Mouse (Mus musculus): Measurements from ENCODE around the gene Gpi1.

Gpi1 gene

DNA sequence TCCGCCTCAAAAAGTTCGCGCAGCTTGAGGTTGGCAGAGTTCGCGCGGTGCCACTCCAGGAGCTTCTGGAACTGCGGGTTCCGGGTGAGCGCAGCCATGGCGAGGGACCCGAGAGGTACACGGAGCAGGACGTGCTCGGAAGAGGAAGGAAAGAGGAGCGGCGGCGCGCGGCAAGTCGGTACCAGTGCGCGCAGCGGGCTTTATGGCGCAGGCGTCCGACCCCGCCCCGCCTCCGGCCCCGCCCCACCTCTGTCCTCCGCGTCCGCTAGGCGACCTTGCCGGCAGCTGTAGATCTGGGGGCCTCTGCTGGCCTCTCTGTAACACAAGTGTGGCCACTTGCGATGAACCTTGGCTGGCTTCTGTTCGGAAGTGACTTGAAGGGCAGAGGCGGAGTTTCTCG, at the start of gene Gpi1:
Gene Gpi1, minus strand, starts transcription at position 221 of the 400 bp plus-strand sequence.
- peak; percentile 82 for DNase-seq (ENCODE audit: low spot score)

DNA sequence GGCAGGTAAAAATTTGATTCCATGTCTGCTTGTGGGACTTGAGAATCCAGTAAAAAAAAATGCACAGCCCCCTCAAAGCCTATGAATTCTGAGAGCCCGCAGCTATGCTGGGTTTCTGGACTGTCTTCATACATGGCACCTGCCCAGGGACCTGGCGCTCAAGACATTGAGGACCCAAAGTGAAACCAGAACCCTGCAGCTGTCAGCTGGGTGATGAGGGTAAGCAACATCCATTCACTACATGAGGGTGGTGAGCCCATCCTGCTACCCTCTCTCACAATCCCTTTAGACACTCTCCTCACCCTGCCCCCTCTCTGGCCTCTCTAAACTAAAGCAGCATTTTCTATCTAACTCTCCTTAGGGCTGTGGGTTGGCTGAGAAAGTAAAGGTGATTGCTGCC, 47.5 kb upstream of the Gpi1 start:
- no peak for DNase-seq (ENCODE audit: low spot score)

DNA sequence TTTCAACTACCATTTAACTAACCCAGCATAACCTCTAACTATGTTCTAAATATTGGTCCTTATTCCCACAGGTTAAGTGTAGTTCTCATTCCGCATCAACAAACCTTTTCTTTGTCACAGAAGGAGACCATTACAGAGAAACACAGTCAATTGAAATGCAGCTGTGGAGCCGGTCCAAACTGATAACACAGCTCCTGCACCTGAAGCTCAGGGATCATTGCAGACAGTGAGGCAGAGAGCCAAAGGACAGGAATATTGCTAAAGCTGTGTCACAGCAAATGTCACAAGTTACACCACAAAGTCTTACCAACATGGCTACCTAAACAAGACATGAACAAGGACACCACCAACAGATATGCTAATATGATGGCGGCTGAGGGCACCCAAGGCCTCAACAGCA, 45.9 kb upstream of the Gpi1 start:
- no peak for DNase-seq (ENCODE audit: low spot score)

GRCm38 (mm10) chr7:34272465-34272864, 42.3 kb upstream of the Gpi1 start:
- DNase-seq (ENCODE audit: low spot score): no peak

GRCm38 (mm10) chr7:34268463-34268862, 38.3 kb upstream of the Gpi1 start:
- no peak for DNase-seq (ENCODE audit: low spot score)

GRCm38 (mm10) chr7:34266421-34266820, 36.3 kb upstream of the Gpi1 start:
- no peak for DNase-seq (ENCODE audit: low spot score)

- DNase-seq (ENCODE audit: low spot score): peak; percentile 75
These were observed 35.8 kb upstream of the Gpi1 start for GRCm38 (mm10) chr7:34265876-34266346.

- no peak for DNase-seq (ENCODE audit: low spot score)
These were observed 33.3 kb upstream of the Gpi1 start for GRCm38 (mm10) chr7:34263437-34263836.

DNA sequence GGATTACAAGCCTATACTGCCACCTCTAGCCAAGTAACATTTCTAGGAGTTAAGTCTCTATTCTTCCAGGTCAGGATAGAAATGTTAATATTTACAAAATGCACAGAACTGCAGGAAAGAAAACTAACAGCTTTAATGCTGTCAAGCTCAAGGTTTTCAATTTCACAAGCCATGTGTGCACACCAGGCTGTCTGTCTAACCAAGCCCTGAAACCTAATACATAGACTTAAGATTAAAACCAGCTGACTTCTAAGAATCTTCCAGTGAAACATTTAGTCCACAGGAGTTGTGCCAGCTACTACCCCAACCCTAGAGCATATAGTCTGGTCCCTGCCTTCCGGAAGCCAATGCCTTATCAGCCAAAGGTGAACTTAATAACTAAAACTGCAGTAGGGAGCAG, 28.3 kb upstream of the Gpi1 start:
- no peak for DNase-seq (ENCODE audit: low spot score)

GRCm38 (mm10) chr7:34257279-34257678, 27.1 kb upstream of the Gpi1 start:
- DNase-seq (ENCODE audit: low spot score): no peak

- DNase-seq (ENCODE audit: low spot score): no peak
These were observed 25.8 kb upstream of the Gpi1 start for GRCm38 (mm10) chr7:34255916-34256315.

GRCm38 (mm10) chr7:34255137-34255536, 25.0 kb upstream of the Gpi1 start:
- DNase-seq (ENCODE audit: low spot score): no peak

DNA sequence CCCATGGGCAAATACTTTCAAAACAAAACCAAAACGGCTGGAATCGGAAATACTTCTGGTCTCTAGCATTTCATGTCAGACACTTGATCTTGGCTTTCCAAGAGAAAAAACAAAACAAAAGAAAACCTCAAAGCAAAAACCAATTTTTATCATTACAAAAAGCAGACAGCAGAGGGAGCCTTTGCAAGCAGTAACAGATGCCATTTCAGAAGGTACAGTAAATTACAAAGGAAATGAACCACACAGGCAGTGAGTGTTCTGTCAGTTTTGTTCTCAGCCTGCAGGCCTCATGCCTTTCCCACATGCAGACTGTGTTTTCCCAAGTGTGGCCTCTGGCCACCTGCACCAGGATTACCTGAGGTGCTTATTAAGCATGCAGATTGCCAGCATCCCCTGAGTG, 21.9 kb upstream of the Gpi1 start:
- DNase-seq (ENCODE audit: low spot score): no peak

DNA sequence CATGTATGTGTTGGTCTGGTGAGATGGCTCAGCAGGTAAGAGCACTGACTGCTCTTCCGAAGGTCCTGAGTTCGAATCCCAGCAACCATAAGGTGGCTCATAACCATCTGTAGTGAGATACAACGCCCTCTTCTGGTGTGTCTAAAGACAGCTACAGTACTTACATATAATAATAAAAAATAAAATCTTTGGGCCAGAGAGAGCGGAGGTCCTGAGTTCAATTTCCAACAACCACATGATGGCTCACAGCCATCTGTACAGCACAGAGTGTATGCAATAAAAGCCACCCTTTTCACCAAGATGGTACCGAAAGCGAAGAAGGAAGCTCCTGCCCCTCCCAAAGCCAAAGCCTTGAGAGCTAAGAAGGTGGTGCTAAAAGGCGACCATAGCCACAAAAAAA, 20.6 kb upstream of the Gpi1 start, which contains the start of gene Gm6096:
Gene Gm6096, plus strand, starts transcription at position 301 of the 400 bp plus-strand sequence.
- no peak for DNase-seq (ENCODE audit: low spot score)

DNA sequence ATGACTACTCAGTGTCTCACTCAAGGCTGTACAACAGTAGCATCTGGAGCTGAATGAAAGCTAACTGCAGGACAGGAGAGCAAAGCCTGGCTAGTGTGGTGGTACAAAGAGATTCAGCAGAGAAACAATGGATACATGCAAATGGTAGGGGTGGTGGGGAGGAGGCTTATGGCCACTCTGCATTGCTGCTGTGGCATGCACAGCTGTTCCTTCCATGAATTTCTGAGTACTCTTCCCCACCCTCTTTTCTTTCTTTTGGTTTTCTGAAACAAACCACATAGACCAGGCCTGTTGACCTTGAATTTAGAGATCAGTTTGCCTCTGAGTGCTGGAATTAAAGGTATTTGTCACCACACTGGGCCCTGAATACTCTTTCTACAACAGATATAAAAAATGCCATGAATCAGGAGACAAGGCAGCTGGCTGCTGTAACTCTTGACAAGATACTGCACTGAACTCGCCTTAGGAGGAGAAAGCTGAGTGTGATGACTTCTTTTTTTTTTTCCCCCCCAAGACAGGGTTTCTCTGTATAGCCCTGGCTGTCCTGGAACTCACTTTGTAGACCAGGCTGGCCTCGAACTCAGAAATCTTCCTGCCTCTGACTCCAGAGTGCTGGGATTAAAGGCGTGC, 16.8 kb upstream of the Gpi1 start:
- DNase-seq (ENCODE audit: low spot score): no peak

- DNase-seq (ENCODE audit: low spot score): peak; percentile 39
These were observed 12.0 kb upstream of the Gpi1 start for GRCm38 (mm10) chr7:34242176-34242575.

DNA sequence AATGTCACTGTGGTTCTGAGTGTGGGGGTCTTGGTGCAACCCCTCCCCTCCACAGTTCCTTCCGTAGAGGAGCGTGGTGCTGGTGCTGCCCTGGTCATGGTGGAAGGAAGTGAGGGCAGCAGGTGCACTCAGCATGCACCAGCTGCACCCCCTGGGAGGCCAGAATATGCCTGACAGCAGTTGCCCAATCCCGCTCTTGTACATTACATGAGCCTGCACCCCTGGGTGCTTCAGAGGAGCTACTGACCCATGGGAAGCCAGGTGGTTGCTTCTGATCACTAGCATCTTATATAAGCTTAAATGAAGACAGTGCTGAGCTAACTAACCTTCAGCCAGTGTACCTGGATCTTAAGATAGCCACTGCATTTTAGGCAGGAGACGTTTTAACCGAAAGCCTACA, 8.0 kb upstream of the Gpi1 start:
- DNase-seq (ENCODE audit: low spot score): peak; percentile 40

DNA sequence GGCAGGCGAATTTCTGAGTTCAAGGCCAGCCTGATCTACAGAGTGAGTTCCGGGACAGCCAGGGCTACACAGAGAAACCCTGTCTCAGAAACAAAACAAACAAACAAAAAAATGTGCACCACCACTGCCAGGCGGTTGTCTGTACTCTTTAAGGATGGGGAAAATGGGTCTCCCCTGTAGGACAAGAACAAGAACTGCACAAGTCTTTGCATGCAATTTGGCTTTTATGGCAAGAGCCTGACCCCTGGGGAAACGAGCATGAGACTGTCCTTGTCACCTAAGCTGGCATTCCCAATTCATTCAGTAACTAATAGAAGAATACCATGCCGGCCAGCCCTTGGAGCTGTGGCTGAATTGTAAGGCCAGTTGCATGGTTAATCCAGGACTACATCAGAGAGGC, 5.5 kb upstream of the Gpi1 start:
- peak; percentile 36 for DNase-seq (ENCODE audit: low spot score)

GRCm38 (mm10) chr7:34234610-34235561, 4.8 kb upstream of the Gpi1 start:
- peak; percentile 36 for DNase-seq (ENCODE audit: low spot score)

- DNase-seq (ENCODE audit: low spot score): peak; percentile 98
These were observed 3.9 kb upstream of the Gpi1 start for GRCm38 (mm10) chr7:34233909-34234609.

GRCm38 (mm10) chr7:34232785-34233725, 2.9 kb upstream of the Gpi1 start:
- DNase-seq (ENCODE audit: low spot score): no peak

Data from testis, postnatal 10 days (tissue).